Mouse (Mus musculus) activated CD4-positive, CD25-positive, alpha-beta regulatory T cell, adult 4 months (primary cell): ENCODE measurements at regions not wholly inside any gene's neighbourhood (a gene's known extent, or its start where the extent isn't known, plus 50 kb on each side); places are given as distances from the start of the nearest gene placed in this dataset.
"Not testable (repeated sequence)": the region's sequence is repeated elsewhere in the genome, so short reads cannot be mapped to it uniquely, and the experiment has no call there.

ENCODE experiments used
- ATAC-seq: one replicate; pipeline ENCODE4 v1.8.0; 2017

DNA sequence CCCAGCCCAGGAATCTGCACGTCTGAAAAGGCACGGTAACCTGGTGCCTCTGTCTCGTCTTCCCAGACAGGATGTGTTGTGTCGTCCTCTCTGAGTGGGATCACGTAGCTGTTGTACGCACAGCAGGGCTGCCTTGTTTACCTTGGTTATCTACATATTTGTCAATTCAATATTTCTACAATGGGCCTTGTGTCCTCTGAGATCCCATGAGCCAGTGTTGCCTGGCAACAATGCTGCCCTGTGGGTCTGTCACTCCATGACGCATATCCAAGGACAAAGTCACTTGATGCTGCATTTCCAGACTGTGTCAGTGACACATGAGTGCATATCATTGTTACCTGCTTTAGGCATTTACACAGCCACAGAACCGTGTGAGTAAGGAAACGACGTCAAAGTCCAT is 191.9 kb downstream of the Diras2 start:
- no peak for ATAC-seq

DNA sequence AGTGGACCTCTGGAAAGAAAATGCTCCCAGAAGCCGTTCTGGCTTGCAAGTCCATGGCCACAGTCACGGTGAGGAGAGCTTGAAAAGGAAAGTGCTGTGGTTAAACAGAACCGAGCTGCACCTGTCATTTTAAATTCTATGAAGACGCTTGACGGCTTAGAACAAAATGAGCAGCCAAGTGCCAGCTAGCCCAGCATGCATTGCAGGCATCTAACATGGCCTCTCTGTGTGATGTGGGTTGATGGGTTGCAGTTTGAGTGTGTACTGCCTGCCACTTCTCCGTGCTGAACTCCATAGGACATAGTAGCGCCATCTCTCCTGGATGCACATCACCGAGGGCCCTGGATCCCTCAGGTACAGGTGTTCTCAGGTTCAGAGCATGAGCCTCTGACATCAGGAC is 189.1 kb downstream of the Diras2 start:
- ATAC-seq, result no peak

GRCm38 (mm10) chr13:52344383-52344782 is 186.7 kb downstream of the Diras2 start:
- no peak for ATAC-seq

- no peak for ATAC-seq
Observed at GRCm38 (mm10) chr13:52344853-52345252, 186.2 kb downstream of the Diras2 start.

GRCm38 (mm10) chr13:52345375-52346026 is 185.6 kb downstream of the Diras2 start:
- no peak for ATAC-seq

DNA sequence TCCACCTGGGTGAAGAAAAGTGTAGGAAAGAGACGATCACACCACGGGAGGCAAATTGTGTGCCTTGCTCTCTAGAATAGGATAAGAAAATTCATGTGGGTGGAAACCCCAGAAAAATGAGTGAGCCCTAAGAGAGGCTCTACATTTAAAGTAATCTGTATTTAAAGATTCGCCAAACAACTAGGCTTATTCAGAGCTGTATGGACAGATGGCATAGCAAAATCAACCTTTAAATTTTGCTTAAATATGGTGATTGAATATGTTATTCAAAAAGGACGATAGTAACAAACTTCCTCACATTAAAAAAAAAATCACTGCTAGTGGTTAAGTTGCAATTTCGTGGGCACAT is 185.1 kb downstream of the Diras2 start:
- no peak for ATAC-seq

- no peak for ATAC-seq
Observed at GRCm38 (mm10) chr13:52347631-52348030, 183.4 kb downstream of the Diras2 start.

- ATAC-seq, result no peak
Observed at GRCm38 (mm10) chr13:52349606-52350005, 181.5 kb downstream of the Diras2 start.

- ATAC-seq, result no peak
Observed at GRCm38 (mm10) chr13:52352576-52352975, 178.5 kb downstream of the Diras2 start.

- no peak for ATAC-seq
Observed at GRCm38 (mm10) chr13:52353437-52353836, 177.6 kb downstream of the Diras2 start.

DNA sequence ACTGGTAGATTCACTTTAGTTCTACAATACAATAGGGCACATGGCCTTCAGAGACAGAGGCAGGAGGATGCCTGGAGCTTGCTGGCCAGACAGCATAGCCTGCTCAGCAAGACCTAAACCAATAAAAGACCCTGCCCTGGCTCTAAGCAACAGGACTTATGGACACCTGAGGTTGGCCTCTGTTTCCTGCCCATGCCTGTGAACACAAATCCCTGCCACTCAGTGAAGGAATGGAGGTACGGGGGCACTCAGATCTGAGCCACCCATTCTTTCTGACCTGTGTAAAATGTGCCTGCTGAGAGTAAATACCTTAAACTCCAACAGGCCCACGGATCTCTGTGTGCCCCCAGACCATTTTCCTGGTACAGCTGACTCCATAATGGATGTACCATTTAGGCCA is 177.1 kb downstream of the Diras2 start:
- no peak for ATAC-seq

- not testable (repeated sequence) for ATAC-seq
Observed at GRCm38 (mm10) chr13:52355921-52356320, 175.2 kb downstream of the Diras2 start.

DNA sequence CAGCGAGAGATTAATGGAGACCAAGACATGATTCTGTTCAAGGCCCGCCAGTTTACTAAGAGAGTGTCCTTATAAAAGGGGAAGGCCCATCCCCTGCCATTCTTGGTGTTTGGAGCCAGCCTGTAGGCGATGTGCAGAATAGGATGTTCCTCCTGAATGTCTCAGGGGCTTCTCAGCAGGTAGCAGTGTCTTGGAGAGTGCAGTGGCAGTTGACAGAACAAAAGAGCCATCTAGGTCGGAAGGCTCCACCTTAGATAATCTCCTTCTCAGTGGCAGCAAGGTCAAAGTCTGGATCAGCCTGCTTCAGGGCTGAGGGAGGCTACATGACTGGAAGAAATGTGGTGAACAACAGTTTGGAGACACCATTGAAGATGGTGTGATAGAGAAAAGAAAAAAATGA is 171.7 kb downstream of the Diras2 start:
- ATAC-seq, result not testable (repeated sequence)

DNA sequence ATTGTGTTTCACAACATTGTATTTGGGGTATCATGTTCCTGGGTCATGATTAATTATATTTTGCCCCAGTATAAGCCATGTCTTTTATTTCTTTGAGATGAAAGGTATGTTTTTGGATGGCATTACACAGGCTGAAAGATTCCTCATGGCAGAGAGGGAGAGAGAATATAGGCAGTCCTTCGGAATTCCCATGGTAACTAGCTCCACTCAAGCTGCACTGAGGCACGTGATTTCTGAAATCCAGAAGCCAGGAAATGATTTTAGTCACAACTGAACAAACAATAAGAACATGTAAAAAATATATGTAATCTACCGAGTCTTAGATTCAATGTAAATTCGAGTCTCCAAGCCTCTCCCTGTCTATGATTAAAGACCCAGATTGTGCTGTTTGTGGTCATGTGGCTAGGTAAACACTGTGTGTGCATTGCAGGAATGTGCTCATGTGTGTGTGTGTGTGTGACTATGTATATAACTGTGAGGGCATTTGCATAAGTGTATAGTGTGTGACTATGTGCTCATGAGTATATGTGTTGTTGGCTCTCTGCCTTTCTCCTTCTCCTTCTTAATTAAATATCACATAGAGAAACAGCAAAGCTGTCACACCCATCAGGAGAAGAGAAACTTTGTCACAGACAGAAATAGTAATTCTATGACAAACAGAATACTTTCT is 169.8 kb downstream of the Diras2 start:
- no peak for ATAC-seq

- ATAC-seq, result no peak
Observed at GRCm38 (mm10) chr13:52362266-52362665, 168.8 kb downstream of the Diras2 start.

- ATAC-seq, result no peak
Observed at GRCm38 (mm10) chr13:52369851-52370250, 161.2 kb downstream of the Diras2 start.

DNA sequence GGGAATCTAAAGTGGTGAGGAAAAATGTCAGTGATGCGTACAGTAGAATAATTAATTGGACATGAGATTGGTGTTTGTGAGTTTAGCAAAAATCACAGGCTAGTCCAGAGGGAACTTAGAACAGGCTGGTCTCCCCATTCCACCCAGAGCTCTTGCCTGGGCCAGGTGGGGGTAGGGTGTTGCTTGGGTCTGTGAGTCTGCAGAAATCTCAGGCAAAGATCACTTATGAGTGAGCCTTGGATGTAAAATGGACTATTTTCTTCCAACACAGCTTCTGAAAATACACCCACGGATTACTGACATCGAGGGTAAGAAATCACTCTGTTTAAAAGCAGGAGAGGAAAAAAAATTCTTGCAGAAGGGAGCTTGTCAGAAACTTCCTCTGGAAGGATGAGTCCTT is 159.1 kb downstream of the Diras2 start:
- no peak for ATAC-seq

GRCm38 (mm10) chr13:52374781-52375180 is 156.3 kb downstream of the Diras2 start:
- no peak for ATAC-seq

GRCm38 (mm10) chr13:52378236-52378635 is 152.8 kb downstream of the Diras2 start:
- ATAC-seq, result no peak

GRCm38 (mm10) chr13:52389271-52389670 is 141.8 kb downstream of the Diras2 start:
- no peak for ATAC-seq

- ATAC-seq, result no peak
Observed at GRCm38 (mm10) chr13:52395786-52396185, 135.3 kb downstream of the Diras2 start.

DNA sequence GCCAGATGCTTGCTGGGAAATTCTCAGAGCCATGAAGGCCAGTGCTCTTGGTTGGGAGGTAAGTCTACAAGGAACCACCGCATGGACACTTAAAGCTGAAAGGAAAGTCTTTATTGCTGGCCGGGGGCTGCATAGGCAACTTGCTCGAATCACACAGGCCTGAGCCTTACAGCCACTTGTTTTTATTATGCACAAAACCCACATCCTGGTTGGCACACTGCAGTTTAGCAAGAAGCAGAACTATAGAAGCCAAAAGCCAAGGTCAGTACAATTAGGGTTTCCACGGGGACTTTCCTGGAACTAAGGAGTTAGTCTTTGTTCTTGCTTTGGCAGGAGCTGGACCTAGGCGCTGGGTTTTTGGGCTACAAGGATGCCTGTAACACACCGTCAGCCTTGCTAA is 132.7 kb downstream of the Diras2 start:
- ATAC-seq, result no peak

GRCm38 (mm10) chr13:52399143-52399542 is 131.9 kb downstream of the Diras2 start:
- no peak for ATAC-seq

DNA sequence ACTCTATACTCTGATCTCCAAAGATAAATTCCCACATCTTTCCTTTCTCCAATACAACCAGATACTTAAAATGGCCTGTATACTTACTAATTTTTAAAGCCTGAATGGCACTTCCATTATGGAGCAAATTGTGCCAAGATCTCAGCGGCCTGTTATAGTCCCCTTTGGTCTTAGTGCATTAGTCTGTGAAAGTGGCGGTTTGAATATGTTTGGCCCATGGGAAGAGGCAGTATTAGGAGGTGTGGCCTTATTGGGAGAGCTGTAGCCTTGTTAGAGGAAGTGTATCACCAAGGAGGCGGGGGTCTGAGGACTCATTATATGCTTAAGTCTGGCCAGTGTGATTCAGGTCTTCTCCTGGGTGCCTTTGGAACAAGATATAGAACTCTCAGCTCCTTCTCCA is 127.3 kb downstream of the Diras2 start:
- ATAC-seq, result no peak

GRCm38 (mm10) chr13:52416301-52416700 is 114.8 kb downstream of the Diras2 start:
- no peak for ATAC-seq
